Mouse (Mus musculus) brain, adult 2 months (tissue): ENCODE measurements around the gene Rai14.
A peak's percentile ranks its signal among the peaks of the same experiment; 100 is the strongest.

Source experiments
- DNase-seq: peaks from one replicate; pipeline ENCODE4 v3.0.0; 2011; ENCODE audit warnings: low read depth, low spot score

The Rai14 gene

GRCm38 (mm10) chr15:10714409-10715138 lies at the start of gene Rai14:
Gene Rai14, minus strand, starts transcription at chr15:10714624.
- DNase-seq, result peak; percentile 40

DNA sequence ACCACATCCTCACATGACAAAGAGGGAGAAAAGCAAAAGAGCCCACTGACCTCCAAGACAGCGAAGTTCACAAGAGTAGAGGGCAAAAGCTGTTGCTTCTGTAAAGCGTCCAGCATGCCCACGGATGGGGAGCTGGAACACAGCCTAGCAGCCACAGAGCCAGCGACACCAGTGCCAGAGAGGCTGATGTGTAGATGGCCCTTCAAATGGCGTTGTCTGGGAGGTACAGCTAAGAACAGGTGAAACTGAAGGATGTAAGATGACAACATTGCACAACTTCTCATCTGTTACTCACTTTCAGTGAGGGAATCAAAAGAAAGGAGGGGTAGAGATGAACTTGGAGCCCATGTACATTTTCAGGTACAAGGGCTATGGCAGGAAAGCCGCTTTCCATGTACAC lies 47.0 kb upstream of the Rai14 start:
- no peak for DNase-seq

DNA sequence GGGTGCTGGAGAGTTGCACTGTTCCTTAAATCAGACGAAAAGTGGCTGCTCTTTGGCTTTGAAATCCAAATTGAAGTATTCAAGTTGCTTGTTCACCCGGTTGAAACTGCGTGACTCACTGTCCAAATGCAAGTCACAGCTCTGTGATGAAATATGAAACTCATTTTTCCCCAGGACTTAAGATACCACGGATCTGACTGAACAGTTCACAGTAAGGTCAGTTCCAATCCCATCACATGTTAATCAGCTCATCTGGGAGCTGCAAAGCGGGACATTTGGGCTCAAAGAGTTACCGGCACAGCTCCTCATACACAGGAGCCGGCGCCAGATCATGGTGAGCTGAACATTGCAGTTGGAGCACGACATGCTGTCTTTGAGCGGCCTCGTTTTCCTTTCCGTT lies 45.6 kb upstream of the Rai14 start:
- DNase-seq, result no peak

DNA sequence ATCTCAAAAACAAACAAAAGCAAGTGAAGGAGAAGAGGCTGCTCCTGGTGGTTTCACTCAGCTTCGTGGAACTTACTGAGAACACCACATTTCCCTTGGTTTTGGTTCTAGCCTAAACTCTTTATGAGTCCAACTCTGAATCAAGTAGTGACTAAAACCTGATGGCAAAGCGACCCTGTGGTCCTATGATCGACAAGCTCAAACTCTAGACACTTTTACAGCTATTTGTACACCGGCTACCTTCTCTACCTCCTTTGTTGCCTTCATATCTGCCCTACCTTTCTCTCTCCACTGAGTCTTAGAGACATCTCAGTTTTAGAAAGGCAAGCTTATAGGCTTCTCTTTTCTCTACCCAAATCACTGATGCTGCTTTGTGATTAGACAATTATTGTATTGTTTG lies 45.0 kb upstream of the Rai14 start:
- DNase-seq, result no peak

GRCm38 (mm10) chr15:10758808-10759207 lies 44.4 kb upstream of the Rai14 start:
- no peak for DNase-seq

DNA sequence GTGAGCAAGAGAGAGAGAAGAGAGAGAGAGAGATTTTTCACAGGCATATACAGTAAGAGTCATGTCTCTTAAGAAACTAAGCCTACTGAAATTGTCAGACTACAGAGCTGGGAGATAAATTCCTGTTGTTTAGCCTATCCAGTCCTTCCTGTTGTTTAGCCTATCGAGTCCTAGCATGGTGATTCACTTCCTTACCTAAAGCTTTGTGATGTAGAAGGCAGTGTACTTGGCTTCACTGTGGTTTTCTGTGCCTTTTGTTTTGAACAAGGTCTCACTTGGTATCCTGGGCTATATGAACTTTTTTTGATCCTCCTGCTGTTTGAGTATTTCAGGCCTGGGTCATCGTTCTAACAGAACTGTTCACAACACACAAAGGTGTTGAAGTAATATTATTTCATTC lies 36.7 kb upstream of the Rai14 start:
- DNase-seq, result no peak

DNA sequence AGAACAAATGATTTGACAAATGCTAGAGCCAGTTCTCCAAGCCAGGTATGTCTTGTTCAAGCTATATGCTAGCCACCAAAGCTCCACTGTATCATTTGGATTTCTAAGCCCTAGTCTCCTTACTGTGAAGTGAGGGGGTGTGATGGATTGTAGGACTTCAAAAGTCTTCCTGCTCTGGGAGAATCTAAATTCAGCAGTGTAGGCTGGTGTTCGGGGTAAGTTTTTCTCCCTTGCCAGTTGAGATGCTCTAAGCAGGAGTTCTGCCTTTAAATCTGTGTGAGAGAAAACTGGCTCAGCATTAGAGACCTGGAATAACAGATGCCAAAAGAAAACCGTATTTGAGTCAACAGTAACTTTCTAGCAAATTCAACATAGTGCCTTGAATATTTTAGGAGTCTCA lies 35.9 kb upstream of the Rai14 start:
- DNase-seq, result peak; percentile 90

DNA sequence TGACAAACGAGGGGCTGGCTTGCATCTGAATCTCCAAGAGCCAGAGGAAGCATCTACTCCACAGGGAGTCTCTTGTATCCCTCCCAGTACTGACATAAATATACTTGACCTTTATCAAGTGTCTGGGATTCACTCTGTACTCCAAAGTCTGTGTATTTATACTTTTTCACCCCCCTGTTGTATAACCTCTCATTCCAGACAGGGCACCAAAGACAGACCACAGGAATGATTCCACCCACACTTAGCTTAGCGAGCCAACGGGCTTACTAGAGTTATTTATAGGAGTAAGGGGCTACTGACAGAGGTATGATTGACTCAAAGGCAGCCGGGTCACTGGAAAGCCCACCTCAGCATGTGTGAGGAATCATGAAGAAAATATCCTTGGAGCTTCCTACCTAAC lies 35.3 kb upstream of the Rai14 start:
- no peak for DNase-seq

- DNase-seq, result peak; percentile 72
Measured at GRCm38 (mm10) chr15:10747638-10748037, 33.2 kb upstream of the Rai14 start.

DNA sequence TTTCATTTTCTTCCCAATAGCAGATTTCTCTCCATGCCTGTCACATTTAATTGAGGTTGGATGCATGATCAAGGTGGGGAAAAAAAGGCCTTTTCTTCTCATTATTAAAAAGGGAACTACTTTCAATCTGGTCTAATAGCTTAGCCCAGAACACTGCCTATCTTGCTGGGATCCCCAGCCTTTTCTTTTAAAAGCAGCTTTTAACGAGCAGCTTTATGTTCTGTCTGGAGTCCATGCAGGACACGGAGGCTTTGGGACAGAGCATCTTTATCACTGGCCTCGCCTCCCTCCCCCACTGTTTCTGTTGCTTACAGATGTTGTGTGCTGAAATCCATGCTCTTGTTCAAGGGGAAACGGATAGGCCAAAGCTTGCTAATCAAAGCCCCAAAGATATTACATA lies 32.8 kb upstream of the Rai14 start:
- DNase-seq, result peak; percentile 6

DNA sequence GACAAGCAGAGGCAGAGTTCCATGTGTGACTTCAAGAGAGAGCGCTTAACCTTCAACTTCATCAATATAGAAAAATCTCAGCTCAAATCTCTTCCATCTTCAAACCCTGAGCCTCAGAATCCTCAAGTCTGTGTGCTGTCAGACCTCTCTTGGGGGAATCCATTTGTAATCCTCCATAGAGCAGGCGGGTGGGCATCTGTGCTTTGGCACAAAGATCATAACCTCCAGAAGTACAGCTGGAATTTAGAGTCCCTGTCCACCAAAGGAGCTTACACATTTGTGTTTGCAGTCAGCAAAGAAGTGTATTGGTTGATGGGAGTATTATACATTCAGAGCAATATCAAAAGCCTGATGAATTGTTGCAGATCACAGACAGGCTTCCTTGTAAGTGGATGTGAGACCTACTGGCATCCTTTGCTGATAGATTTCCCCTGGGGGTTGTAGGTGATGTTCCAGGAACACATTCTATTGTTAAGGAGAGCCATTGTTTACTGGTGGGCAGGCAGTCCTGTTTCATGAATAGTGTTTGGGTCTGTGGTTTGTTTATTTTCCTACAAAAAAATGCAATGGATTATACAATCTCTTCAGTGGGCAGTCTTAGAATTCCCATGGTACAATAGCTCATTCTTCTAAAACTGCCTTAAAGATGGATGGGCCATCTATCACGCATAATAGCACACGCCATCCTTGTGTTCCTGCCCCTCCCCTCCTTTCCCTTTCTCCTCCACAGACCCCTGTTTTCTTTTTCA lies 32.1 kb upstream of the Rai14 start:
- DNase-seq, result no peak

- no peak for DNase-seq
Measured at GRCm38 (mm10) chr15:10742441-10742840, 28.0 kb upstream of the Rai14 start.

GRCm38 (mm10) chr15:10739279-10739678 lies 24.9 kb upstream of the Rai14 start:
- DNase-seq, result no peak

GRCm38 (mm10) chr15:10738354-10739142 lies 24.1 kb upstream of the Rai14 start:
- DNase-seq, result no peak

- no peak for DNase-seq
Measured at GRCm38 (mm10) chr15:10735948-10736347, 21.5 kb upstream of the Rai14 start.

DNA sequence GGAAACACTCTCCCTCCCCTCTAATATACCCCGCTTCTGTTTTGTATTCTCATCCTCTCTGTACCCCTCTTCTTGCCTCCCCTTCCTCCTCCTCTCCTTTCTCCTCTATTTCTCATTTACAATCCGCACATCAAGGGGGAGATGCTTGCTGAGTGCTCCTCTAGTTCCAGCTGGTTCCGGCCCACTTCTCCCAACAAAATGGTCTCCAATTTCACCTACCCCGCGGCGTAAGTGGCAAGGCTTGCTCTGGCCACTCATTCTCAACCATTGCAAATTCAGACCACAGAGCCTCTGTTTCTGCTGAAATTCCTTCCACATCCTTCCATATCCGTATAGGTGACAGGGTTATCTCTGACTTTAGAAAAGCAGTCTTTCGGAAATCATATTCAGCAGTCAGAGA lies 20.8 kb upstream of the Rai14 start:
- no peak for DNase-seq

DNA sequence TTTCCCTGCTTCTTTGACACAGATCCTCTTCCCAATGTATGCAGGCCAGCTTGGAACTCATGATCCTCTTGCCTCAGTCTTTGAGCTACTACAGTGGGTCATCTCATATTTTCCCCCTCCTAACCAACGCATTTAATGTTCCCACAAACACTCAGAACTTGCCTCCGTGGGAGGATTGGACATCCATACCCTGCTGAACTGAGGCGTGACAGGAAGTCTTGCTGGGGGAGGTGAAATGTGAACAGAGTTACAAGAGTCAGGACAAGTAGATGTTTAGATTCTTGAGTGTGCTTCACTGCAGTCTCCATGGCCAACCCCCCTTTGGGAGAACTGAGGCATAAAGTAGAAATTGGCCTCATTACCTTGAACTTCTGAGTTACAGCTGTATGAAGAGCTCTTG lies 17.0 kb upstream of the Rai14 start:
- DNase-seq, result no peak

- DNase-seq, result no peak
Measured at GRCm38 (mm10) chr15:10726272-10726671, 11.8 kb upstream of the Rai14 start.

GRCm38 (mm10) chr15:10724857-10725256 lies 10.4 kb upstream of the Rai14 start:
- DNase-seq, result no peak

GRCm38 (mm10) chr15:10723507-10723906 lies 9.1 kb upstream of the Rai14 start:
- DNase-seq, result no peak

DNA sequence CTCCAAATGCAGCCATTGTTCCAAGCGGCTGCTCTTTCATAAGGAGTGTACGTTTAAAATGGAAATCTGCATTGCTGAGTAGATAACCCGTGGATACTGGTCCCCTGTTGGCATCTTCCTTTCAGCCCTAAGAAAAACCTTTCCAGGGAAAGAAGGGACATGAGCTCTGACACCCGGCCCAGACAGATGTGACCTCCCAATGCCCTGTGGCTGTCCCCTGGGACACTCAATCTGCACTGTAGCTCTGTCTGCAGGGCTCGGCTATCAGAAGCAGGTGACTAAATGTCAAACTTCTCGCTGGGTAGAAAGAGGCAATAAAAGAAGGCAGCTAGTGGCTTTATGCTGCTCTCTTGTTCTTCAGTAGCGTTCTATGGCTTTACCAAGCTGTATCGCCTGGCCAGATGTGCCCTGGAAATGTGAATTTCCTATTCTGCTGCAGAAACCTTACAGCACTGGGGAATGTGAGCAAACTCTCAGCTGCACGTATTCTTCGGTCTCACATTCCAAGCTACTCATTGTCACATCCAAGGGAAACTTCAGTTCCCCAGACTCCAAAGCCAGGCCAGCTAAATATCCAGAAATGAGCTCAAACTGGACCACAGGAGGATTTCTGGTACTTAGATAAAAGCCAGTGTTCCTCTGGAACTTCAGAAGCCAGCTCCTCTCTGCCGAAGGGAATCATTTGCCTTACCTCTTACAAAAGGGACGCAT lies 8.4 kb upstream of the Rai14 start:
- DNase-seq, result no peak

DNA sequence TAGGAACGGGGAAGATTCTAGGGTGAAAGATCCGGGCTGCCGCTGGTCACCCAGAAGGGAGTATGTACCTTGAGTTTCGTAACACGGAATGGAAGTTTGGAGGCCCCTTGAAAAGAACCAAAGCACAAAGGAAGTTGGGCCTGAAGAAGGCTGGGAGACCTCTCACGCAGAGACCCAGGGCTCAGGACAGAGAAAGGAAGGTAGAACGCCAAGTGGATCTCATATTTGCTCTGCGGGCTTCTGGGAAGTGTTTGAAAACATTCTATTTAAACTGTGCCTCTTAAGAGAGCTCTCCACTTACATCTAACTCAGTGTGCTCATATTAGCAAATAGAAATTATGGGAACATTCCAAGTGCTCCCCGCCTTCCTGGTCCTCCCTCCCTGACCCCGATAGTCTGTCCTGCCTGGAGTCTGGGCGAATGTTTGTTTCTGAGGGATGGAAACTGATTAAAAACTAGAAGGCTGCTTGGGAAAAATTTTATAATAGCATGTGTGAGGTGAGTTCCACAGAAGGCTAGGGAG lies 6.9 kb upstream of the Rai14 start:
- no peak for DNase-seq
